Mouse (Mus musculus) E14TG2a.4 (cell line): ENCODE results near the gene Dolpp1.

Source experiments
- CTCF ChIP-seq: conservative IDR thresholded peaks from 2 replicates; pipeline ENCODE4 v1.5.1; 2014; ENCODE audit warnings: low read length
- NANOG ChIP-seq: IDR thresholded peaks from 2 replicates; pipeline ENCODE4 v1.6.1; 2014; ENCODE audit warnings: borderline replicate concordance, low read length, mixed read lengths
- POU5F1 ChIP-seq: IDR thresholded peaks from 2 replicates; pipeline ENCODE4 v1.6.1; 2014; ENCODE audit warnings: low read length, borderline replicate concordance

- TF ChIP-seq CTCF = no peak
- TF ChIP-seq NANOG = no peak
- TF ChIP-seq POU5F1 = no peak
Measured at GRCm38 (mm10) chr2:30445312-30445711, 53.3 kb downstream of the Dolpp1 start.
